Mouse (Mus musculus): ENCODE data around the gene Npm1.

The Npm1 gene

DNA sequence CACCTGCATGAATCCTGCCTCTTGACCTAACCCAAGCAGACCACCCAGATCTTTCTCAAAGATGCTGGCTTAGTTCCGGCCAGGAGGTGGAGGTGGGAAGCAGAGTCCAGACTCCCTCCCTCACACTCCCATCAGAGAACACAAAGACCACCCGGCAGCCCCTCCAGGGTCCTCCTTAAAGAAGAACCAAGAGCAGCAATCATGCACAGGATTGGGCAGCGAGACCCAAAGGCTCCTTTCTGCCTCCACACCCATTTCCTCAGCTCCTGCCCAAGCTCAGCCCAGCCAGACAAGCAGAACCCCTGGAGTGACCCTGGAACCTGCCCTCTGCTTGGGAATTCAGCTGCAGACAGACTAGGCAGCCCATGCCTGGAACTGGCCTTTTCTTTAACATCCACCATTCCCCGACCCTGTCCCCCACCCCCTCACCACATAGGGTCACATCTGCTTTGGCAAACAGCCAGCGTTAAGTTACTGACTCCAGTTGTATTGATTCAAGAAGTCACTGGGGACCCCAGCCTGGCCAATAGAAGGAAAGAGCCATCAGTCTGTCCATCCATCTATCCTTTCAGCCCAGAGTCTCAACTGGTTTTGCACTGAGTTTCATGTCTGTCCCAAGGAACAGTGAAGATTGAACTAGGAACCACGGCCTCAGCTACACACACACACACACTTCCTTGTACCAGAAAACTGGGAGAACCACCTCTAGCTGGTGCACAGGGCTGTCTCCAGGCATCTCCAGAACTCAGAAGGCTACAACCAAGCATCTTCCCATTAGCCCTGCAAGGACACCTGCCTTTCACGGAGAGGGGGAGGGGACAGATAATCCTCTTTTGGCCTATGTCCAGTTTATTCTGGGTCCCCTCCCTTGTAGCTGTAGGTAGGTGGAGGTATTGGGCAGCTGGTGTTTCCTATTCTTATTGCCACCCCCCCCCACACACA lies 17.5 kb downstream of the Npm1 start:
- no peak for DNase-seq (ENCODE audit: low read depth, low spot score)
- H3K36me3 ChIP-seq (ENCODE audit: control insufficient read depth, insufficient read depth, low read length, poor library complexity, severe bottlenecking): no peaks in the 10 kb centered on the region
- no peaks in the 10 kb centered on the region for H3K27me3 ChIP-seq (ENCODE audit: control insufficient read depth, insufficient read depth, low read length, poor library complexity, severe bottlenecking)

GRCm38 (mm10) chr11:33143906-33144305 lies 19.1 kb downstream of the Npm1 start:
- Histone ChIP-seq H3K27me3 (ENCODE audit: control insufficient read depth, insufficient read depth, low read length, poor library complexity, severe bottlenecking) (no peaks in the 10 kb centered on the region), H3K36me3 (ENCODE audit: control insufficient read depth, insufficient read depth, low read length, poor library complexity, severe bottlenecking) (no peaks in the 10 kb centered on the region)
- DNase-seq (ENCODE audit: low read depth, low spot score): no peak

DNA sequence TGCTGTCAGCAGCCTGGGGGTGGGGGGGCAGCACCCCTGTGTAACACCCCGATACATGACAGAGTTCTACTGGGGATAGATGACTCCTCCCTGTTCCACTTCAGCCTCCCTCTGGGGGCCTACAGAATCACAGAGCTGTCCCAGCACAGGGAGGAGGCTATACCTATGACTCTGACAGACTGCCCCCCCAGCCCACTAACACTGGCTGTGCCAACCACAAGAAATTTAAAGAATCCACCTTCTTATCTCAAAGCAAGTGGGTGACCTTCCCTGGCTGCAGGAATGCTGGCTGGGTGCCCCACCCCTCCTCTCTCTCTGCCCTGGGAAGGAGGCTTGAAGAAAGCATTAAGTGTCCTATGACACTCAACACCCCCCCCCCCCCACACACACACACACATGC lies 20.2 kb downstream of the Npm1 start:
- DNase-seq (ENCODE audit: low read depth, low spot score): no peak
- no peaks in the 10 kb centered on the region for H3K36me3 ChIP-seq (ENCODE audit: control insufficient read depth, insufficient read depth, low read length, poor library complexity, severe bottlenecking)
- no peaks in the 10 kb centered on the region for H3K27me3 ChIP-seq (ENCODE audit: control insufficient read depth, insufficient read depth, low read length, poor library complexity, severe bottlenecking)

DNA sequence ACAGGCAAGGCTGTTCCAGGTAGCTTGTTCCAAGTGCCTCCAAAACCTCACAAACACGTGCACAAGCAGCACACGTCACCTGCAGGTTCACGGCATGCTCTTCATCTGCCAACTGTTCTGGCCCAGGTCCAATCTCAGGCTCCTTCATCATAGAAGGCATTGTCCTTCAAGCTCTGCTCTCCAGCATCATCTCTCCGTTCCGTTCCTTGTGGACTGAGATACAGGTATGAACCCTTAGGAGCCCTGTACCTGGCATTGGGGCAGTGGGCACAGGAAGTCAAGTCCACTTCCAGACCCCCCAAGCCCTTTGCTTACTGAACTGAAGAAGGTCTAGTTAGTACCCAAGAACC lies 22.9 kb downstream of the Npm1 start:
- Histone ChIP-seq H3K27me3 (ENCODE audit: control insufficient read depth, insufficient read depth, low read length, poor library complexity, severe bottlenecking) (no peaks in the 10 kb centered on the region), H3K36me3 (ENCODE audit: control insufficient read depth, insufficient read depth, low read length, poor library complexity, severe bottlenecking) (no peaks in the 10 kb centered on the region)
- DNase-seq (ENCODE audit: low read depth, low spot score): no peak

GRCm38 (mm10) chr11:33139458-33140110 lies 23.4 kb downstream of the Npm1 start:
- H3K27me3 ChIP-seq (ENCODE audit: control insufficient read depth, insufficient read depth, low read length, poor library complexity, severe bottlenecking): no peaks in the 10 kb centered on the region
- no peaks in the 10 kb centered on the region for H3K36me3 ChIP-seq (ENCODE audit: control insufficient read depth, insufficient read depth, low read length, poor library complexity, severe bottlenecking)
- DNase-seq (ENCODE audit: low read depth, low spot score): no peak

- Histone ChIP-seq H3K36me3 (ENCODE audit: control insufficient read depth, insufficient read depth, low read length, poor library complexity, severe bottlenecking) (no peaks in the 10 kb centered on the region), H3K27me3 (ENCODE audit: control insufficient read depth, insufficient read depth, low read length, poor library complexity, severe bottlenecking) (no peaks in the 10 kb centered on the region)
- DNase-seq (ENCODE audit: low read depth, low spot score): no peak
Measured at GRCm38 (mm10) chr11:33138686-33139085, 24.3 kb downstream of the Npm1 start.

DNA sequence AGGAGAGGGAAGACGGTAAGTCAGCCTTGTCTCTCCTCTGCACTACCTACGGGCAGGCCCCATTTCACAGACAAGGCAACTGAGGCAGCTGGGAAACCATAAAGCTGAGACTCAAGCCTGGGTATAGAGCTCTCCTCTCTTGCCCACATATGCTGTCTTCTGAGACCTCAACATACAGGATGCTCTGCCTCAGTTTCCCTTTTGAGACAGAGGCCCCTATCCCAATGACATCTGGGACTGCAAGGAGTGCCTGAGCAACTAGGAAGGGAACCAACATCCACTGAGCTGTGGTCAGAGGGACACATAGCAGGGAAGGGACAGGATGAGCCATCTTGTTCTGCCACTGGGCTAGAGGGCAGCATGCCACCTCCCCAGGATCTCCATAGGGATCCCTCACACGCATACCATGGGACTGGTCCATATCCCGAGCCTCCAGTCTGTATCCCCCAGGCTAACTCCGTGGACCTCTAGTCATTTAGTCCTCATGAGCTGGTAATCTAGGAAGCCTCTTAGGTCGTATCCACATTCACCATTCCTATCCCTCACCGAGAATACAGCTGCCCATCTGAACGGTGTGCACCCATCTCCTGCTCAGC lies 28.5 kb downstream of the Npm1 start:
- no peaks in the 10 kb centered on the region for H3K36me3 ChIP-seq (ENCODE audit: control insufficient read depth, insufficient read depth, low read length, poor library complexity, severe bottlenecking)
- H3K27me3 ChIP-seq (ENCODE audit: control insufficient read depth, insufficient read depth, low read length, poor library complexity, severe bottlenecking): no peaks in the 10 kb centered on the region
- no peak for DNase-seq (ENCODE audit: low read depth, low spot score)

GRCm38 (mm10) chr11:33132619-33133338 lies 30.2 kb downstream of the Npm1 start:
- DNase-seq (ENCODE audit: low read depth, low spot score): no peak
- no peaks in the 10 kb centered on the region for H3K27me3 ChIP-seq (ENCODE audit: control insufficient read depth, insufficient read depth, low read length, poor library complexity, severe bottlenecking)

DNA sequence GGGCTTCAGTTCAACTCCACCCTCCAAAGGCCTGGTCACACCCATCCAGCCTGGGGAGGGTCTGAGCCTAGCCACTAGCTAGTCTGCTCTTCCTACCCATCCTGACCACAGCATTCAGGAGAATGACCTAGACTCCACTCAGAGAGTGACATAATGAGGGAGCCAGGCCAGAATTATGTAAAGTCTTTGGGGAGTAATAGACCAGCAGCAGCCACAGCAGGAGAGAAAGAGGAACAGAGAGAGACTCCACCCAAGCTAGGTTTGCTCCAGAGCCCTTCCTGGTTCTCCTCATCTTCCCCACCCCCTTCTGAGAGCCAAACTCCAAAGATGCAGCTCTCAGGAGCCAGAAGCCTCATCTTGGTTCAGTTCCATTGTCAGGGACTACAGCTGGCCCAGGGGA lies 35.9 kb downstream of the Npm1 start:
- DNase-seq (ENCODE audit: low read depth, low spot score): no peak
- H3K36me3 ChIP-seq (ENCODE audit: control insufficient read depth, insufficient read depth, low read length, poor library complexity, severe bottlenecking): no peaks in the 10 kb centered on the region
- no peaks in the 10 kb centered on the region; the same call in 1 of the 2 replicates for H3K27me3 ChIP-seq (ENCODE audit: control insufficient read depth, insufficient read depth, low read length, poor library complexity, severe bottlenecking)

More at GRCm38 (mm10) chr11:33132619-33133338, 30.2 kb downstream of the Npm1 start:
- no peaks in the 10 kb centered on the region for H3K36me3 ChIP-seq (ENCODE audit: control insufficient read depth, insufficient read depth, low read length, poor library complexity, severe bottlenecking)

DNA sequence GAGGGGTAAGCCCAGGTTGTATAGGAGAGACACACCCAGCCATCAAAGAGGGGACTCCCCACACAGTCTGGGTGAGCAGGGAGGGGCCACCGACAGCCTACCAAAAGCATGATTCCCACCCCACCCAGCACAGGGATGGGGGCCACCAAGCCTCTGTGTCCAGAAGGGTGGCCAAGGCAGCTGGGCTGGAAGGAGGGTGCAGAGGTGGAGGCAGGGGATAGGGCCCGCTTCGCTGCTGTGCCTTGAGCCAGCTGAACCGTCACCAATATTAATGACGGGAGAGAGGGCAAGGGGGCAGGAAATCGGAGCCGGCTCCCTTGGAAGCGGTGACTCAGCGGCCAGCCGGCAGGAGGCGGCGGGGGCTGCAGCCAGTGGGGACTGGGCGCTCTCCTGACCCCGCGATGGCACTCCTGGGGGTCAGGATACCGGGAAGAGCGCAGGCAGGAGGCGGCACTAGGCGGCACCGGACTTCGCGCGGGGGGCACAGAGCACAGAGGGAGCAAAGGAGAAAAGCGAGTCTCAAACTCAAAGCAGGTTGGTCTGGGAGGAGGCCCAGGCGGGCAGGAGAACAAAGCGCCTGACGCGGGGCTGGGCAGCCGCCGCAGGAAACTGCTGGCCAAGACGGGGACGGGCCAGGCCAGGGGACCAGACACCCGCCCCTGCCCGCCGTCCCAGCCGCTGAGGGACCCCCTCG lies 40.3 kb downstream of the Npm1 start:
- H3K36me3 ChIP-seq (ENCODE audit: control insufficient read depth, insufficient read depth, low read length, poor library complexity, severe bottlenecking): no peaks in the 10 kb centered on the region
- no peak for DNase-seq (ENCODE audit: low read depth, low spot score)
- H3K27me3 ChIP-seq (ENCODE audit: control insufficient read depth, insufficient read depth, low read length, poor library complexity, severe bottlenecking): no peaks in the 10 kb centered on the region; the same call in 1 of the 2 replicates

DNA sequence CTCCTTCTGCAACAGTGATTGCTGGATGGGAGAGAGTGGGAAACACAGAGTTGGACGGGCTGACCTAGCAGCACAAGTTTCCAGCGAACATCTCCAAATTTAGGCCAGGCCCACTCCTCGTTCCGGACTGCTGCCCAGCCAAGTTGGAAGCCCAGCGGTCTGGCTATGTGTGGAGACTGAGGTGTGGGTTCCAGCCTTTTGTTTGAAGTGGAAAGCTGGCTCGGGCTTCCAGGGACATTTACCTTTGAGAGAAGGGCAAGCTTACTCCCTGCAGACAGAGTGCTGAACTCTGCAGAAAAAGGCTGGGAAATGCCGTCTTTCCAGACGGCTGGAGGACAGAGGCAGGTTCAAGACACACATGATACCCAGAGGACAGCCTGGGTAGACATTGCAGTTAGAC lies 43.5 kb downstream of the Npm1 start:
- Histone ChIP-seq H3K27me3 (ENCODE audit: control insufficient read depth, insufficient read depth, low read length, poor library complexity, severe bottlenecking) (no peaks in the 10 kb centered on the region; the same call in none of the 2 replicates), H3K36me3 (ENCODE audit: control insufficient read depth, insufficient read depth, low read length, poor library complexity, severe bottlenecking) (no peaks in the 10 kb centered on the region)
- no peak for DNase-seq (ENCODE audit: low read depth, low spot score)

DNA sequence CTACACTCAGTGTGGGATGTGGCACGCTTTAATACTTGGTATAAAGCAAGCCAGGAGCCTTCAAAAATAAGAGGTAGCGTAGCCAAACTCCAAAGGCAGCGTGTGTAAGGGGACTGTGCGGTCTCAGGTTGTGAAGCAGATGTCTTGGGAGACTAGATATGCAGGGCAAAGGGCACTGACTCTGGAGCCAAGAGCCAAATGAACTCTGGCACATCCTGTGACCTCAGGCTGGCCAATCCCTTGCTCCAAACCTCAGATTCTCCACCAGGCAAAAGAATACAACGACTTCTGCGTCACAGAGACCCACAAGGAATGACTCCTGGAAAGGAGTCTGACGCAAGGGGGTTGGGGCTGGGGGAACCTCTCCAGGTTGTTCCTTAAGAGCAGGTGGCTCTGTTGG lies 43.9 kb downstream of the Npm1 start:
- no peaks in the 10 kb centered on the region for H3K36me3 ChIP-seq (ENCODE audit: control insufficient read depth, insufficient read depth, low read length, poor library complexity, severe bottlenecking)
- no peak for DNase-seq (ENCODE audit: low read depth, low spot score)
- H3K27me3 ChIP-seq (ENCODE audit: control insufficient read depth, insufficient read depth, low read length, poor library complexity, severe bottlenecking): no peaks in the 10 kb centered on the region; the same call in none of the 2 replicates

GRCm38 (mm10) chr11:33118480-33118879 lies 44.5 kb downstream of the Npm1 start:
- DNase-seq (ENCODE audit: low read depth, low spot score): no peak
- H3K27me3 ChIP-seq (ENCODE audit: control insufficient read depth, insufficient read depth, low read length, poor library complexity, severe bottlenecking): no peaks in the 10 kb centered on the region; the same call in none of the 2 replicates
- H3K36me3 ChIP-seq (ENCODE audit: control insufficient read depth, insufficient read depth, low read length, poor library complexity, severe bottlenecking): no peaks in the 10 kb centered on the region

GRCm38 (mm10) chr11:33115796-33116195 lies 47.2 kb downstream of the Npm1 start:
- no peak for DNase-seq (ENCODE audit: low read depth, low spot score)
- no peaks in the 10 kb centered on the region for H3K36me3 ChIP-seq (ENCODE audit: control insufficient read depth, insufficient read depth, low read length, poor library complexity, severe bottlenecking)
- H3K27me3 ChIP-seq (ENCODE audit: control insufficient read depth, insufficient read depth, low read length, poor library complexity, severe bottlenecking): no peaks in the 10 kb centered on the region; the same call in 1 of the 2 replicates
